Mouse (Mus musculus): ENCODE data around the gene Trir.

- no peak for TF ChIP-seq HCFC1 (IDR thresholded peaks at IDR 0.05; ENCODE audit: borderline replicate concordance, insufficient read depth, low read length)
- TF ChIP-seq ZNF384 (IDR thresholded peaks at IDR 0.05; ENCODE audit: low read depth, low read length), result no peak
Observed at GRCm38 (mm10) chr8:85011242-85011641, 15.4 kb upstream of the Trir start.
